Mouse (Mus musculus) heart, adult 11 months (tissue): Measurements from ENCODE around the gene Gm17455.
A peak's percentile ranks its signal among the peaks of the same experiment; 100 is the strongest.

Source experiments
- DNase-seq: peaks from one replicate; pipeline ENCODE4 v3.0.0; 2022

Gm17455 gene

GRCm38 (mm10) chr10:60399449-60399848, at the start of gene Gm17455:
Gene Gm17455, plus strand, starts transcription at chr10:60399726.
- no peak for DNase-seq

- DNase-seq: peak; percentile 94
These were observed 49.3 kb upstream of the Gm17455 start for GRCm38 (mm10) chr10:60350077-60350804.

- peak; percentile 99 for DNase-seq
These were observed 48.7 kb upstream of the Gm17455 start for GRCm38 (mm10) chr10:60350805-60351167.

- DNase-seq: peak; percentile 97
These were observed 48.3 kb upstream of the Gm17455 start for GRCm38 (mm10) chr10:60351248-60351647.

- DNase-seq: peak; percentile 99
These were observed 47.6 kb upstream of the Gm17455 start for GRCm38 (mm10) chr10:60351761-60352455.

- peak; percentile 99 for DNase-seq
These were observed 46.1 kb upstream of the Gm17455 start for GRCm38 (mm10) chr10:60353241-60354002.

GRCm38 (mm10) chr10:60354003-60354325, 45.6 kb upstream of the Gm17455 start:
- peak; percentile 90 for DNase-seq

- DNase-seq: peak; percentile 92
These were observed 44.4 kb upstream of the Gm17455 start for GRCm38 (mm10) chr10:60354881-60355677.

GRCm38 (mm10) chr10:60357441-60357840, 42.1 kb upstream of the Gm17455 start:
- peak; percentile 93 for DNase-seq

- peak; percentile 91 for DNase-seq
These were observed 41.6 kb upstream of the Gm17455 start for GRCm38 (mm10) chr10:60357901-60358300.

GRCm38 (mm10) chr10:60358776-60359175, 40.8 kb upstream of the Gm17455 start:
- no peak for DNase-seq

- no peak for DNase-seq
These were observed 37.8 kb upstream of the Gm17455 start for GRCm38 (mm10) chr10:60361615-60362309.

GRCm38 (mm10) chr10:60362310-60362628, 37.3 kb upstream of the Gm17455 start:
- peak; percentile 98 for DNase-seq

GRCm38 (mm10) chr10:60363426-60363825, 36.1 kb upstream of the Gm17455 start:
- no peak for DNase-seq

GRCm38 (mm10) chr10:60367145-60367544, 32.4 kb upstream of the Gm17455 start:
- DNase-seq: peak; percentile 96

- peak; percentile 92 for DNase-seq
These were observed 31.6 kb upstream of the Gm17455 start for GRCm38 (mm10) chr10:60367904-60368303.

- no peak for DNase-seq
These were observed 30.1 kb upstream of the Gm17455 start for GRCm38 (mm10) chr10:60369405-60369804.

- no peak for DNase-seq
These were observed 29.4 kb upstream of the Gm17455 start for GRCm38 (mm10) chr10:60370098-60370497.

GRCm38 (mm10) chr10:60370601-60371061, 28.9 kb upstream of the Gm17455 start:
- DNase-seq: peak; percentile 92

GRCm38 (mm10) chr10:60371596-60372386, 27.7 kb upstream of the Gm17455 start:
- DNase-seq: peak; percentile 97

GRCm38 (mm10) chr10:60373543-60373936, 26.0 kb upstream of the Gm17455 start:
- no peak for DNase-seq
